Mouse (Mus musculus): ENCODE measurements around the gene Gng12.
A peak's percentile ranks its signal among the peaks of the same experiment; 100 is the strongest.
"Not testable (repeated sequence)": the region's sequence is repeated elsewhere in the genome, so short reads cannot be mapped to it uniquely, and the experiment has no call there.

Gene Gng12

GRCm38 (mm10) chr6:66896119-66896920, at the start of gene Gng12:
Gng12 (plus strand) TSS chr6:66896397.
- peak; percentile 85 to 91 for DNase-seq (ENCODE audit: low spot score in 2 of 2)

DNA sequence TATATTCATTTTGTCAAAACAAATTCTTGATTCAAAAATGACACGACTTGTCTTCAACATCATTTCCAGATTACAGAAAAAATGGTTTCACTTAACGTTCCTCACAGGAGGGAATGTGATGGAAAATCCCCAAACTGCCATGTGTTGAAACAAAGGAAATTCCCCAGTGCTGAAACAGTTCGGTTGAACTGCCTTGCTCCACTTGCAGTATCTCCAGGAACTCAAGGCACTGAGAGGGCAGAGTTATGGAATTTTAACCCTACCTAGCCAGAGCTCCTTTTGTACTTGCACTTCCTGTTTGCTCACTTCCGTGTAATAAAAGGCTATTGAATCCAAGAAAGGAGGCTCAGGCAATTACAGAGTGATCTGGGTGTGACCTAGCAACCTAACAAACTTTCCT, 47.3 kb upstream of the Gng12 start:
- DNase-seq (ENCODE audit: low spot score in 2 of 2) = no peak

DNA sequence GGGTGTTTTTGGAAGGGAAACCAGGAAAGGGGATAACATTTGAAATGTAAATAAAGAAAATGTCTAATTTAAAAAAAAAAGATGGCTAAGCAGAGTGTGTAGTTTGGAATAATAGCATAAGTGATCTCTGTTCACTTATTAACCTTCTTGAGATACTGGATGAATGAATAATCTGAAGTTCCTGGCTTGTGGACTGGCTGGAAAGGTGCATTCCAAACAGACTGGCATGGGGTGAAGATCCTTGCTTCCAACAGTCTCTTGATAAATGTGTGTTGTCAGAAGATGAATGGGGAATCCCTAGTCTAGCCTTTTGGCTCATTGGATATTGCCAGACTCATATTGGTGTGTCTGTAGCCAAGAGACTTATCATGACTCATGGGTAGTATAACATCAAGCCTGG, 40.0 kb upstream of the Gng12 start:
- no peak for DNase-seq (ENCODE audit: low spot score in 2 of 2)

DNA sequence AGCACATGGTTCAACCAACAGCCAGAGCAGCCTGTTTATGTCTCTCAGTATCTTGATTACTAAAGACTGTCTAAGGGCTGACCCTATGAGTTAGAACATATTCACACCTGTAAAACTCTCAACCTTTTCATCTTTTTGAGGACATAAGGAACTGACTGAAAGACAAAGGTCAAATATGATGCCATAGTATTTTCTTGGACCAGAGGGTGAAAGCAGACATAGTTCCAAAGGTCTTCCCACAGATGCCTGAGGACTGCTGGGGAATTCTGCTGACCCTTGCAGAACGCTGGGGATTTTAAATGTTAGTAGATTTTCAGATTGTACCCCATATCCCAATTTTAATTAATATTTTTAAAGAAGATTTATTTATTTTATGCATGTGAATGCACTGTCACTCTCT, 37.8 kb upstream of the Gng12 start:
- no peak for DNase-seq (ENCODE audit: low spot score in 2 of 2)

DNA sequence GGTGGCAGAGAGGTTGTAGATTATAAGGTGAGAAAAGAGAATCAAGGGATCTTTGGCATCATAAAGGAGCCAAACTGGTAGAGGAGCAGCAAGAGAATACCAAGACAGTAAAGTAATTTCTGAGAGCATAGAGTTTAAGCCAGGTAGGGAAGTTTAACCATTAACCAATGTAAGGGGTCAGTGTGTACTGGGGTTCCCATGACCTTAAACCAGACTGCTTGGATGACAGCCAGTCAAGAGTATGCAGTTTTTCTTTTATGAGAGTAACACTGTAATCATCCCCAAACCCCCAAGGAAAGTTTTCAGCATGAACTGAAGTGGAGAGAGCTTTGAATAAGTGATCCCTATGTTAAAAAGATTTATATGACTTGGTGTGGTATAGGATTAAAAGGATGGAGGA, 36.8 kb upstream of the Gng12 start:
- DNase-seq (ENCODE audit: low spot score in 2 of 2) = no peak

DNA sequence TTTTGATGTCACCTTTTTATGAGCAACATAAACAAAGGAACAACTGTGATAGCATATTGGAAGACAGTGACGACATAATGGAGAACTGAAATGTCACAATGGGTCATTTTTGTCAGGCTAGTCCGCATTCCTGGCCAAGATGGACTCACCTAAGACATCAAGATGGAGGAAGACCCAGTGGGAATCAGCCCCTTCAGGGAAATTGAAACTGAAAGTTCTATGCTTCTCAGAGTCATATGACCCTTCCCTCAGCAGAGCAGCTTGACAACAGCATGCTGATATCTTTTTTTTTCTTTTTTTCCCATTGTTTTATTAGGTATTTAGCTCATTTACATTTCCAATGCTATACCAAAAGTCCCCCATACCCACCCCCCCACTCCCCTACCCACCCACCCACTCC, 31.7 kb upstream of the Gng12 start:
- no peak for DNase-seq (ENCODE audit: low spot score in 2 of 2)

- no peak for DNase-seq (ENCODE audit: low spot score in 2 of 2)
Measured at GRCm38 (mm10) chr6:66866295-66866694, 29.9 kb upstream of the Gng12 start.

- not testable (repeated sequence) for DNase-seq (ENCODE audit: low spot score in 2 of 2)
Measured at GRCm38 (mm10) chr6:66877048-66877447, 19.1 kb upstream of the Gng12 start.

- DNase-seq (ENCODE audit: low spot score in 2 of 2) = no peak
Measured at GRCm38 (mm10) chr6:66890349-66891158, 5.6 kb upstream of the Gng12 start.

DNA sequence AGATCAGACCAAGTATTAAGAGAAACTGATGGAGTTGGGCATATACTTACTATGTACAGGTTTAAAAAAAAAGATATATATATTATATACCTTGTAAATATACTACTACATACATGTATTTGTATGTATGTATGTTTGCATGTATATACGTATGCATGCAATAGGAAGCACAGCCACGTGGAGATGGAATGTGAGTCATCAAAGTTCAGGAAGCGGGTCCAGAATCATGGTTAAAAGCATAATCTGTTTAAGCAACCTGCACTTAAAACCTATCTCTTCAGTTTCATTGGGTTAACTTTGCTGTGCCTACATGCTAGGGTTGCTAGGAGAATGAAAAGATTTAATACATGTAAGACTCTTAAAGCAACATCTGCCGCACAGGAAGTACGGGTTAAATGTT, 2.2 kb upstream of the Gng12 start:
- DNase-seq (ENCODE audit: low spot score in 2 of 2) = no peak

DNA sequence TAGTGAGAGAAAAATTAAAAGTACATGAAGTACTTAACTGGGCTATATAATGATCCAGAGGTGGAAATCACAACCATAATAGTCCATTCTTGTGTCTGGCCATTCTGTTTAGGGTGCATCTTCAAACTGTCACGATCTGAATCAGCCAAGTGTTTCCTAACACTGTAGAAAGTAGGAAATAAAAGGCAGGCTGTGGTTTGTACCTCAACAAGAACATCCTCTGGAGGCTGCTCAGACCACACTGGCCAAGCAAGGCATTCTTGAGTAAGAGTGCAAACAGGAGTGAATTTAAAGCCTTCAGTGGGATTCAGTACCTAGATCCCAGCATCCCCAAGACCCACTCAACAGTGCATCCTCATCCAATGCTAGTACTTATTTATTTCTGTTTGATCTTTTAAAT, 1.2 kb upstream of the Gng12 start:
- no peak for DNase-seq (ENCODE audit: low spot score in 2 of 2)

DNA sequence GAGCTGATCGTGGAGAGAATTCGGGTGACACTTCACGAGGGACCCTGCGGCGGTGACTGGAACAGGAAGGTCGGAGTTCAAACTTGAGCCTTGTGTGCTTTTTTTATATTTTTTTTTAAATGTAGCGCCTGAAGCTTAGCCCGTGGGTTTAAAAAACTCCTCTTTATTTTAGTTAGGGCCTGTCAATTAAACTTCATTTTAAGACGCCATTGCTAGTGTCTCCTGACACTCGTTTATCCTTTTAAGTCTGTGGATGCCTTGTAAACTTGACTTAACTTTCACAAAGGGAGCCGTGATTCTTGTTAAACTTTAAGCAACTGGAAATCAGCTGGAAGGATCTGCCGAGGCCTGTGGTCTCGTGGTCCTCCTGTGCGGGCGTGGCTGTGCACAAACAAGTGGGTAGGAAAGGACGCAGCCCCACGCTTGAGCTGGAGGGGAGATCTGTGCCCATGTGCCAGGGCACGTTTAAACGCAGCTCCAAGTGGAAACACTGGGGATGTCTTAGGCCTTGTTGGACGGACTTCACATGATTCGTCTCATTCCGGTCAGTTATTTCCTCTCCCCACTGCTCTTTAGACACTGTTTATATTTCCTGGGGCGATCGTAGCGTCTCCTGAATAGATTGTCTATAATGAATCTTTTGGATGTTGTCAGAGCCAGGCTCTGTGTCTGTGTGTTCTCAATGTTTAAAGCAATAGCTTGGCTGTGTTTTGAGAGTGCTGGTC, 886 bp downstream of the Gng12 start:
- peak; percentile 20 to 50 for DNase-seq (ENCODE audit: low spot score in 2 of 2)

GRCm38 (mm10) chr6:66897994-66898393, 1.8 kb downstream of the Gng12 start:
- no peak for DNase-seq (ENCODE audit: low spot score in 2 of 2)

DNA sequence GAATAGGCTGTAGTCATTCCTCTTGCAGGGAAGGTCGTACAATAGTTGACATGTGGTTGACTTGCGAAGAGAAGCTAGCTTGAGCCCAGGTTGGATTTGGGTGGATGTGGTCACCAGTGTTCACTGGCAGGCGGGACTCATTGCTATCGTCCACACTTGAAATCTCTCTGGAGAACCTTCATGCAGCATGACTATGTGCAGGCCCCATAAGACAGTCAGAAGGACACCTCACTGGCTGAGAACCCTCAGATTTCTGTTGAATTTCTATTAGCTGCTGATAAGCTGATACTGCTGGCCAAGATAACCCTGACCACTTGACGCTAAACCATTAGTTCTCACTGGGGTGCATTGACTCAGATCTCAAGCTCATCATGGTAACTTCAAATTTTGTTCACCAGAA, 5.7 kb downstream of the Gng12 start:
- DNase-seq (ENCODE audit: low spot score in 2 of 2) = no peak

- DNase-seq (ENCODE audit: low spot score in 2 of 2) = no peak
Measured at GRCm38 (mm10) chr6:66903206-66903605, 7.0 kb downstream of the Gng12 start.

DNA sequence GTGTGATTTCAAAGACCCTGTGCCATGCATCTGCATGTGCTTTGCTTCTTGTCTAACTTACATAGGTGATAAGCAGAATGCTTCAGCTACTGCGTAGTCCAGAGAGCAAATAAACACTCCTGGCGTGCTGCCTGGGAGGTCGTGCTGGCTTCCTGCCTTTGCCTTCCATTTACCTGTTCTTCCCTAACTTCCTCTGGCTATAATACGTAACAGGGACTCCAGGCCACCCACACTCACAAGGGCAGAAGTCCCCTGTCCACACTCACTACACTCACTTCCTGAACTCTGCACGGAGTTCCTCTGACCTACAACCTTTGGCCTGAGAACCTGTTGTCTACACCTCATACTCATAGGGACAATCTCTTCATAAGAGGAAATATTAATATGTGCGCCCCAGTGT, 7.5 kb downstream of the Gng12 start:
- no peak for DNase-seq (ENCODE audit: low spot score in 2 of 2)

DNA sequence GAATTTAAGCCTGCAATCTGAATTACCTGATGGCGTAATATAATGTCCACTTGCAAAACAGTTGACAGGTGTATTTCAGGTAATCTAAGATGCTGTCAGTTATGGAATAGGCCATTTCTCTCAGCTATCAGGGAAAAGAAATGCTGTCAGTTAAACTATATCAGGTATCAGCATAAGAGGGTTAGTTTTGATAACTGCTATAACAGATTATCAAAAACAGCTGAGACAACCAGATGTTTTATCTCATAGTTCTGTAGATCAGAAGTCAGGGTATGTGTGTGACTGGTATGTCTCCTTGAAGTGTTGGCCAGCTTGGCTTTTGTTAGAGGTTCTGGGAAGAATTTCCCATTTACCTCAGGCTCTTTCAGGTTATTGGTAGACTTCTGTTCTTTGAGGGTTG, 10.0 kb downstream of the Gng12 start:
- no peak for DNase-seq (ENCODE audit: low spot score in 2 of 2)

DNA sequence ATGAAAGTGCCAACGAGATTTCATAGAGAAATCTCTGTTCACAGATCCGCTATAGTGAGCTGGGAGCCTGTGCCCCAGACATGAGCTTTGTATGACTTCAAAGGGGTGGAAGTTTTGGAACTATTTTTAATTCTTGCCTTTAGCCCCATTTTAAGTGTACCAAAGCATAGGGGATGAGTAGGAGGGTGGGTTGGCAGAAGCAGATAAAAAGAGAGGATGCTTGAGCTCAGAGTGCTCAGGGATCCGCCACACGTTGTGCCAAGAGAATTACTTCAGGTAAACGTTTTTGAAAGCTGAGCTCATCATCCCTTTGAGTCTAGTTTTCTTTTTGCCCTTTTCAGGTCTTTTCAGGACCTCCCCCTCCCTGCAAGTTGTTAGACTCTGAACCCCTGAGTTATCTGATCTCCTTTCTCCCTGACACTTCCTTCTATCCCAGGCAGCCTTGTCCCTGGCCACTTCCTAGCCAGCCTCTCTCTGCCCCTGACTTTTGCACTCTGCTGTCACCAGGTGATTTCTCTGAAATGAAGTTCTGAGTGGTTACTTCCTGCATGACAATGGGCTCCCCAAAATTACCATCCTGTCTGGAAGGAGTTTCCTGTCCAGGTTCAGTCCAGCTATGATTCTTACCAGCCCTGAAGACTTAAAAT, 12.3 kb downstream of the Gng12 start:
- DNase-seq (ENCODE audit: low spot score in 2 of 2) = no peak

- peak; percentile 40 to 47 for DNase-seq (ENCODE audit: low spot score in 2 of 2)
Measured at GRCm38 (mm10) chr6:66910493-66911435, 14.6 kb downstream of the Gng12 start.

DNA sequence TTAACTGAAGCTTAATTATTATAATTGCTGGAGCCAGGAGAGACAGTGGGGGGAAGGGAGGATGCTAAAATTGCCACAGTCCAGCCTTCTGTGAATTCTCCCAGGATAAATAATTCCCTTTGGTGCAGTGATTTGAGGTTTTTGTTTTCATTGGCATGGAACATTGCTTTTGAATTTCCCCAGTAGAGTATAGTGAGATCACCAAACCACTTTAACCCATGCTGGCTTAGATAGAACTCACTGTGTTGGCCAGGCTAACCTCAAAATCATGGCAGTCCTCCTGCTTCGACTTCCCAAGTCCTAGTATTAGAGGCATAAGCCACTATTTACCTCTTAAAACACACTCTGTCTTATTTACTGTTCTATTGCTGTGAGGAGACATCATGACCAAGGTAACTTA, 17.2 kb downstream of the Gng12 start:
- DNase-seq (ENCODE audit: low spot score in 2 of 2) = no peak

GRCm38 (mm10) chr6:66915592-66915991, 19.4 kb downstream of the Gng12 start:
- DNase-seq (ENCODE audit: low spot score in 2 of 2) = no peak

Measured in urinary bladder, adult 18-20 months (tissue).